Mouse (Mus musculus) lung, postnatal 4 days (tissue): Measurements from ENCODE around the gene Slc34a1.

ENCODE experiments used
- DNase-seq, 2 experiments: peaks; one replicate each; pipeline ENCODE4 v3.0.0; 2021

Slc34a1 gene

DNA sequence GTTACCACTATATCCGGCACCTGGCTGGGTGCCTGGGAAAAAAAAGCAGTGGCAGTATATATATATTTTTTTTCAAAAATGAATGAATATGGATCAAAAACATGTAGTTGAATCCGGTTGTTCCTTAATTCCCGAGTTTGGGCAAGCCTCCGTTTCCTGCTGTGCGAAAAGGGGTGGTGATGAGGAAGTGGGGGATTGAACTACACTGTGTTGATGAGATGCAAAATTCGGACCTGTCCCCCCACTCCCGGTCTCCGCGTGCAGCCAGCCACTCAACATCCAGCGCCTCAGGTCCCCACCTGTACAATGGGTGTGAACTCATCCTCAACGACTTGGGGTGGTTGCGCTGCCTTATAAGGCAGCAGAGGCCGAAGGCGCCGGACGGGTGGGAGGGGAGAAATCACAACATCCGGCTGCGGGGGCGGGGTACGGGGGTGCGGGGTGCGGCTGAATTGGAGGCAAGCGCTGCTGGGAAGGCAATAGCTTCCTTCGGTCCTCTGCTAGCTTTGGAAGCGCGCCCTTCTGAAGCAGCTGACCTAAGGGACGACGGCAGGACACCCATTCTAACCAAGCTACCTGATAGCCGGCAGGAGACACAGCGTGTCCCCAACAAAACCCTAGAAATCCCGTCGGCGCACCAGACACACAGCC lies 46.4 kb downstream of the Slc34a1 start:
- no peak for DNase-seq

DNA sequence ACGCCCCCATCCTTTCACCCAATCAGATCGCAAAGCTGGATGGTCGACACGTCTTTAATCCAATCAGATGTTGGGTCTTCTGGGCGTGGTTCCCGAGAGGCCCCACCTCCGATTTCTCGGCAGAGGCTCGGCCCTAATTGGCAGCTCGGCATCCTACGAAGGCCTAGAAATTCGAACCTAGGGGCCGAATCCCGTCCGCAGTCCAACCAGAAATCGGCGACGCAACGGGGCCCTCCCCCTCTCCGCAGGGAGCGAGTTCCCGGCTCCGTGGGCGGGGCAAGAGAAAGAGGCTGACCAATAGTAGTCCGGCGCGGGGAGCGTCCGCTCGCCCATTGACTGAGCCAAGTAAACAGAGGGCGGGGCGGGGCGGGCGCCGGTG lies 46.9 kb downstream of the Slc34a1 start, which contains the start of gene Grk6:
Gene Grk6, plus strand, starts transcription at position 136 of the 379 bp plus-strand sequence.
- peak; percentile 99 to 100 for DNase-seq

DNA sequence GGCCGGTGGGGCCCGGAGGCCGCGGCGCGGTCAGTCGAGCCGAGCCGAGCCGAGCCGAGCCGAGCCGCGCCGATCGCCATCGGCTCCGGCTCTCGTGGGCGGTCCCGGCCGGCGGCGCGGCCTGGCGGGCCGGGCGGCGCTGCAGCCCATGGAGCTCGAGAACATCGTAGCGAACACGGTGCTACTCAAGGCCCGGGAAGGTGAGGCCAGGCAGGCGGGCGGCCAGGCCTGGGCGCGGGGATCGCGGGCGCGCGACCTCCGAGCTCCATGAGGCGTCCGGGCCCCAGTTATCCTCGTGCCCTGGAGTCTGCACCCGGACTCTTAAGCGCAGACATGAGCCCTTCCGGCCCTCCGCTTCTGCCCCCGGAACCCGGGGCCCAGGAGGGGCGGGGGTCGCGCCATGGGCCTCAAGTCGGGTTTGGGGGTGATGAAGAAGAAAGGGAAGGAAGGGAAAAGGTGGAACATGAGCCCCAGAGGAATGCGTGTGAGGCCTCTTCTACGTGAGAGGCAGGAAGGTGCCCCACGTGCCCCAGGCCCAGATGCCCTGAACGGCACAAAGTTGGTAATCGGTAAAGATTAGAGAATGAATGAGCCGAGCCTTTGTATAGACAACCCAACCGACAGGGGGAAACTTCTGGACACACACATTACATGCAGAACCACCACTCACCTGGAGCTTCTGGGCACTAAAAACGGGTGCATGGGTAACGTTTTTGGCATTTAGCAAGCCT lies 47.5 kb downstream of the Slc34a1 start:
- DNase-seq, result no peak

DNA sequence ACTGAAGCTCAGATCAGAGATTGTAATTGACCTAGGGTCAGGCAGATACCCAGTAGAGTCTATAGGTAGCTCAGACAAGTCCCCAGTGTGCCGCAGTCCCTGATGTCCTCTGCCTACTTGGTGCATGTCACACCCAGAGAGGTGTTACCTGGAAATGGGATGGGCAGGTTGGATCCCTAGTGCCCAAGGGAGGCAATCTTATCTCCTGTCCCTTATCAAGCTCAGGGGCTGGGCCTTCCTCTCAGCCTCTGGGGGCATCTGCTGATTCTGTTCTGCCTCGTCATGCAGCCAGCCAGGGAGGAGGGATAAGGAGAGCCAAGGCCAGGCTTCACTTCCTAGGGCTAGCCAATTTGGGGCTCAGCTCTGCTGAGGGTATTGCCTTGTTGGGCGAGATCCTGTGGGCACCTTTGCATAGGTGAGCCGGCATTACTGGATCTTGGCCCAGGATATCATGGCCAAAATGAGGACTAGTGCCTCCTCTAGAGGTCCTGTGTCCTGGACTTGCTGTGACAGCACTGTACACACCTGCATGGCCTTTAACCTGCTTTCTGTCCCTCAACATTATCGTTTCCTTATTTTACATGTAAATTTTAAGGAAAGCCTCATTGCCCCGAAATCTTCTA lies 48.6 kb downstream of the Slc34a1 start:
- no peak for DNase-seq

DNA sequence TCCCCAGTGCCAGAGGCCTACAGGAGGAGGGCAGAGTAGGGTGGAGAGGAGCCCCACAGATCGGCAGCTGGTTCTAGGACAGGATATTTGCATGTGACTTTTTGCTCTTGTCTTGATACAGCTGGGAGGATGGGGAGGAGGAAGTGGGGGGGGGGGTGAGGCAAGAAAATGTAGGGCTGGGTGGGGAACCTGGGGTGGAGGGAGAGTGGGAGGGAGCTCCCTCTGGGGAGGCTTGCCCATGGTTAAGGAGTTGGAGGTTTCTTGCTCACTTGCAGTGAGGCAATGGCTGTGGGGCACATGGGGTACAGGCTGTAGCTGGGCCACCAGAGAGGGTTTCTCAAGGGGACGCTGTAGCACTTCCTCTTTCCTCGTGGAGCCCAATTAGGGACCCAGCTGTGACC lies 49.6 kb downstream of the Slc34a1 start:
- DNase-seq, result peak; percentile 71 to 74

DNA sequence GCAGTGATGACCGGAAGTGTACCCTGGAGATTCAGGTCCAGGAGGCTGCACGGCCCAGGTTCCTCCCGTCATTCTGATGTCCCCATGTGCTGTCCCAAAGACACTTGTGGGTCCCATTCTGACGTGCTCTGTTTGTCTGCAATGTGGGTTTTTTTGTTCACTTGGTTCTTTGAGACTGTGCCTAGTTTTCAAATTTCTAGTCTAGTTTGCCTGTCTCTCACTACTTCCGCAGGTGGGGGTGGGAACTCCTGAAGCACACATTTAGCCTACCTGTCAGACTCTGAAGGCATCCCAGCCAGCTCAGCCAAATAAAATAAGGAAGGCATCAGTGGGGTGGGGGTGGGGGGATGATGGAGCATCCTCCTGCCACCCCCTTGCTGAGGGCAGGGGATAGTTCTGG lies 50.1 kb downstream of the Slc34a1 start:
- DNase-seq, result no peak

DNA sequence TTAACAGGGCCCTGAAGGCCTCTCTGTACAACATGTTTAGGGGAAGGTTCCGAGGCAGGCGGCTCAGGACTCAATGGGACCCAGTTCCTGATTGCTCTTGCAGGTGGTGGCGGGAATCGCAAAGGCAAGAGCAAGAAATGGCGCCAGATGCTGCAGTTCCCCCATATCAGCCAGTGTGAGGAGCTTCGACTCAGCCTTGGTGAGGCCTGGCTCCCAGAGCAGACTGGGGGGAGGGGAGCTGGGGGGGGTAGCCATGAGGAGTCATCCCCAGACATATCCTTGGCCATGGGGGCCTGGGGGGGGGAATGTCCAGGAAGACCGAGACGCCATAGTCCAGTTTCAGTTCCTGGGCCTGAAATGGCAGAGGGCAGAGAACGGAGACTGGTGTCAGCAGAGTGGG lies 51.2 kb downstream of the Slc34a1 start:
- no peak for DNase-seq

DNA sequence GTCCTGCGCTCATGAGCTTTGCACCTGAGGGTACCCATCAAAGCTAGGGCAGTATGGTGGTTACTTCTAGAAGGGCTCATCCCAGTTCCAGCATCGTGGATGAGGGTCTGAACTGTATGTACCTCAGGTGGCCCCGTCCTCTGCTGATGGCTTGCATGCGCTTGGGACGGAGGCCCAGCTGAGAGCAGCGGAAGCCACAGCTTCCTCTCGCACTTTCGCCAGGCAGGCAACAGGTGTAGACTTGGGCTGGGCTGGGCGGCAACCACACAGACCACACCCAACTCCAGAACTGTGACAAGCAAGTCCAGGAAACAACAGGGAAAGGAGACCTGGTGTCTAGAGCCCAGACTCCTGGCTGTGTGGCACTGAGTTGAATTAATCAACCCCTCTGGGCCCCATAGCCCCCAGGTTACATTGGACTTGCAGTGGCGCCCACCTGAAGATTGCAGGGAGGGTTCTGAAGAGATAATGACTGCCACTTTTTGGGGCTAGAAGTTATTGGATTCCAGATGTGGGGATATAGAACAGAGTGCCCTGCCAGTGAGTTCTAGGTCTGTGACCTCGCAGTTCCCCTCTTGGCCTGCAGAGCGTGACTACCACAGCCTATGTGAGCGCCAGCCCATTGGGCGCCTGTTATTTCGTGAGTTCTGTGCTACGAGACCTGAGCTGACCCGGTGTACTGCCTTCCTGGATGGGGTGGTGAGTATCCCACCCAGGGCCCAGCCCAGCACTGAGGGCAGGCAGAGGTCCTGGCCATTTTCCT lies 51.9 kb downstream of the Slc34a1 start:
- DNase-seq, result peak; percentile 45 to 62

DNA sequence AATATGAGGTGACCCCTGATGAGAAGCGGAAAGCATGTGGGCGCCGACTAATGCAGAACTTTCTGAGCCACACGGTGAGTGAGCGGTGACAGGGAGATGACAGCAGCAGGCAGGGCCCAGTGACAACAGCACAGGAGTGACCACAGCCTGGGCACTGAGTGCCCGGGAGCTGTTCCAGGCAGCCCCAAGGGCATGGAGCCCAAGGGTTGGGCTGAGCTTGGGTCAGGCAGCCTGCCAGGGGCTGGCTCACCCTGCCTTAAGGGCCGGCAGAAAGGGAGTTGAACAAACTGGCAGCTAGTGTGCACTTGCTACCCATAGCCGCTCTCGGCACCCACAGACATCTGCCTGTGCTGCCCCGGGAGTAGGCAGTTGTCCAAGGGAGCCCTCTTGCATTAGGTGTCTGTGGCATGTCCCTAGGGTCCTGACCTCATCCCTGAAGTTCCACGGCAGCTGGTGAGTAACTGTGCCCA lies 52.6 kb downstream of the Slc34a1 start:
- peak in 1 of 2 experiments; percentile 58 for DNase-seq

DNA sequence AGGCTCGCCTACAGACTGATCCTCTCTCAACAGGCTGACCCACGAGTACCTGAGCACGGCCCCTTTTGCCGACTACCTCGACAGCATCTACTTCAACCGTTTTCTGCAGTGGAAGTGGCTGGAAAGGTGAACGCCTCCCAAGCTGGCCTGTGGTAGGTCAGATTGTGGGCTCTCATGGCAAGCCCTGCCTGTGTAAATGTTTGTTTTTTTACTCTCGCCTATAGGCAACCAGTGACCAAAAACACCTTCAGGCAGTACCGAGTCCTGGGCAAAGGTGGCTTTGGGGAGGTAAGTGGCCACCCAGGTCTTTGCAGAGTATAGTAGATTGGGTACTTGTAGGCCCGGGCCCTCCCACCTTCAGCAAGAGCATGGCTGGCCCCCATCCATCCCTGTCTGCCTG lies 53.3 kb downstream of the Slc34a1 start:
- DNase-seq, result no peak

DNA sequence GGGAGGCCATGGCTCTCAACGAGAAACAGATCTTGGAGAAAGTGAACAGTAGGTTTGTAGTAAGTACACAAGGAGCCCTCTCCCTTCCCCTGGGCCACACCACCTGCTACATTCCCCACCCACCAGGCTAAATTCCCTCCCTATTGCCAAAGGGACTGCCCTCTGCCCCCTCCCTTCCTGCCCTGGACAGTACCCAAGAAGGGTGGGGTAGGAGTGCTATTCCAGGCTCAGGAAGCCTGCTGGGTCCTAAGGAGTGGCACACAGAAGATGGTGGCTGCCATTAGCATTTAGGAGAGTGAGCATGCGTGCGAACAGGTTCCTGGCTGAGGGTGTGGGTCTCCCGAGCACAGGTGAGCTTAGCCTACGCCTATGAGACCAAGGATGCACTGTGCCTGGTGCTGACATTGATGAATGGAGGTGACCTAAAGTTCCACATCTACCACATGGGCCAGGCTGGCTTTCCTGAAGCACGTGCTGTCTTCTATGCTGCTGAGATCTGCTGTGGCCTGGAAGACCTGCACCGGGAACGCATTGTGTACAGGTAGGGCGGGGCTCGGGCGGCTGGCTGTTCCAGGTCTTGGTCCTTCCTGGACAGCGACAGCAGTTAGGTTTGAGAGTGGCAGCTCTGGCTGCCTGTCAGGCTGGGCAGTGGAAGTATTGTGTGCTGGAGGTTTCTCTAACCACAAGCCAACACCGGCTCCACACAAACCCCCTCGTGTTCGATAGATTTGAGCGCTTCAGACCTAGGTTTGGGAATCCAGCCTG lies 54.0 kb downstream of the Slc34a1 start:
- DNase-seq, result peak in 1 of 2 experiments; percentile 56

DNA sequence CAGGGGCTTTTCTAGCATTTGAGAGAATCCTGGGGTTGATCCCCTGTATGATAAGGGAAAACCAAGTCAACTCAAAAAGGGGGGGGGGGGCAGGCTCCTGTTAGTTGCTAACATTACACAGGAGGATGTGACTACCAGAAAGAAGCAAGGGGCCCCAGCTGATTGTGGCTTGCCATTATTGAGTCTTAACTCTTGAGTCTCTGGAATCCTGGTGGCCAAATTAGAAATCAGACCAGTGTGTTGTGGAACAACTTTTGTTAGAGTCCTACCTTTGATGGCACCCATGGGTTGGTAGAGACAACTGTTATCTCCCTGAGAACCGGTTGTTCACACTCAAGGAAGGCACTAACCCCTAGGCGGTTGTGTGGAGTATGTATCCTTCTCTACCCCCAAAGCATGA lies 65.0 kb downstream of the Slc34a1 start:
- DNase-seq, result no peak

DNA sequence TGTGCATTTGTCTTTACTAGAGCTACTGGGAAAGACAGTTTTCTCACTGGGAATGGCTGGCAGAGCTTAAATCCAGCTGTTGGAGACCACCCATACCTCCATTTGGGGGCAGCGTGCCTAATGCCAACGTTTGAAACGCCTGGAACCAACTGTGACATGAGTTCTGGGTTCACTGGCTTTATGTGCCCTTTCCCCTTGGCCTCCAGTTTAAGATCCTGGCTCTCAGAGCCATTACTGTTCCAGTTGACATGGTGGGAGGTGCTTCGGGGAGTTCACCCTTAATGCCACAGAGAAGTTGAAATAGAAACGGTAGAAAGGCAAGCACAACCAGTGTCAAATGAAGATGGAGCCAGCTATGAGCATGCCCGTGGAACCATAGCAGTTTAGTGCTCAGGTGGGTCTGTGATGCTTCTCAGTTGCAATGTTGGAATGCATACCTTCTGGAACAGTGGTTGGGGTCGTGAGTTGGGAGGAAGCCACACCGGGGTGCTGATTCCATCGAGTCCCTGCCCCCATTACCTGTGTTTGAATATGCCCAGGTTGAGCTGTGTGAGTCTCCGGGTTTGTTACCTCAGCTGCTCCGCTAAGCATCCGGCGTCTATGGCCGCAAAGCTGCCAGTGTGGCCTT lies 65.5 kb downstream of the Slc34a1 start:
- DNase-seq, result no peak

DNA sequence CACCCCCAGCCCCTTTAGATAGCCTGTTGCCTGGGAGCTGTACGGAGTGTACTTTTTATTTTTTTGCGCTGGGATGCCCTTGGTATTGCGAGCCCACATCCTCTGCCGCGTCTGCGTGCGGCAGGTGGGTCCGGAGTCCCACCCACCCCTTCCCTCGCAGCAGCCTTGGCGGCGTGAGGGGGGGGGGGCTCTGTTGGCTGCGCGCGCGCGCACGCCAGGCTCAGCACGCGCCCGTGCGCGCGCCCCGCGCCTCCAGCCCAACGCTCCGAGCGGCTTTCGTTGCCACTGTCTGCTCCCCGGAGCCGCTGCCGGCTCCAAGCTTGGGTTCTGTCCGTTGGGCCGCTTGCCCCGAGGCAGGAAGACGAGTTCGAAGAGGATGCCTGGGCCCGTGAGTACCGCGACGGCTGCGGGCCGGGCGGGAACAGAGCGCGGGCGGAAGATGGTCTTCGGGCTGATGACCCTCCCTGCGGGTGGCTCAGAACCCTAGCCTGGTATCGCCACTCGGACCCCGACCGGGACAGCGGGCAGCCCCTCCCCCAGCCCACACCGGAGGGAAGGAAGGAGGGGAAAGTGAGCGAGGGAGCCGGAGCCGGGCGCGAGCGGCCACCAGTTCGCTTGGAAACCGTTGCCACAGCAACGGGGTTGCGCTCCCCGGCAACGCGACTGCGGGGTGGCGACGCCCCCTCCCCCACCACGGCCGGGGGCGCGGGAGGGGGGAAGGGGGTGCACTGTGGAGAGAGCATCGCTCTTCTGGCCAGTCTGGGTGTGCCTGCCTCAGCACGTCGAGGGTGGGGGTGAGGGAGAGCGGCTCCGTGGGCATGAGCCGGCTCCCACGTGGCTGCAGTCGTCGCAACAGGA lies 66.3 kb downstream of the Slc34a1 start, which contains the start of gene Prr7:
Gene Prr7, plus strand, starts transcription at position 241 of the 858 bp plus-strand sequence.
- peak; percentile 57 to 65 for DNase-seq

DNA sequence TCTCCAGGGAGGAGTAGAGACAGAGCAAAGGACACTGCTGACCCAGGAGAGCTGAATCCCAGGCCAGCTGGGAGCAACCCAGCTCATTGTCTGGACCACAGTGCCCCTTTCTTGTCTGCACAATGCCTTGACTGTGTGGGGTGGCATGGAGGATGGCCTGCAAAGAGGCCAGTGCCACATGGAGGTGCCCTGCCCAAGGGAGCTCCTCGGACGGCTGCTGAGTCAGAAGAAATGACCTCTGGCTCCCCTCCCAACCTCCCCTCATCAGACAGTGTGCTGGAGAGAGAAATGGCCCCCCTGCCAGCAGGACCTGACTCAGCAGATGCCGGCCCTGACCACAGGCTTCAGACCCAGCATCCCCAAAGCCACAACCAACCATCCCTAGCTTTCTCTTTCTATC lies 67.2 kb downstream of the Slc34a1 start:
- no peak for DNase-seq
